Mouse (Mus musculus): ENCODE results near the gene Ypel2.

DNA sequence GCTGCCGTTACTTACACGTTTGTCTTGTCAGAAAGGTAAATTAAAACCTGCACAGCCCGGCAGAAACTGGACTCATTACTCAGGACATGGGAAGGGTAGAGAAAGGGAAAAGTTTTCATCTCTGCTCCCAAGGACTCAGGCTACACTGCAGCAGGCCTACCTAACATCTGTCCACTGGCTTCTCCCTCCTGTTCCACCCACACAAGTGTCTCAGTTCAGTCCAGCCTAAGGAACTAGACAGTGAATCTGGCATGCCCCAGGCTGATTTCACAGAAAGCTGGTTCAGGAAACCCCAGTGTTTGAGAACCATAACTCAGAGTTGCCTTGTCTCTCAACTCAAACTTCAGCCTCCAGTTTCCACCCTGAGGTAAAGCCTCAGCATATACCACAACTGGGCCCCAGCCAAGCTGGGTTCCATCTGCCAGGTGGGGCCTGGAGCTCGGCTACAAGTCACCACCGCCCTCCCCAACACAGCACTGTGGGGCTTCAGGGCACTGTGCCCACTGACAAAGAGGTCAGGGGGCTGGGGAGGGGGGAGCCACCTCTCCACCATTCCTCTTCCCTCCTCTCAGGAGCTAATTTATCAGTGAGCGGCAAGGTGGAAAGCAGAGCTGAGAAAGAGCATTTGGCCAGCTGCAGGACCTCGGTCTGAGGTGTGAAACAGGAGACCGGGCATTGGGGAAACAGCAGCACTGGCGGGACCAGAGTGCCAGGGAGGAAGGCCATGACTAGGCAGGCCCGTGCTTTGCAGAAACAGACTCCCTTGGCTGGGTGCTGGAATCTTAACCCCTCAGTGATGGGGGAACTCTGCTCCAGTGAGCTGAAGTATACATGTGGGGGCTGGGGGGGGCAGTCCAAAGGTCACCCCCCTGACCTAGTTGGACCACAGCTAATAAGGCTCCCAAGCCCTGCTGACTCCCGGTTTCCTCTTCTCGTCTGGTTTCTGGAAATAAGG lies 34.5 kb downstream of the Ypel2 start:
- no peak for TF ChIP-seq CTCF (IDR thresholded peaks at IDR 0.05; ENCODE audit: borderline replicate concordance, extremely low read depth, insufficient read depth, insufficient read length)
- TF ChIP-seq POLR2A (IDR thresholded peaks at IDR 0.05; ENCODE audit: borderline replicate concordance, extremely low read depth, insufficient read depth, insufficient read length, poor library complexity, severe bottlenecking): no peak

All from brain, embryonic 14.5 days (tissue).